8 mouse cellular contexts compared by ENCODE assay signal in genomic region chr19:16780251-16780783, GRCm38 (mm10). TPM values are rescaled to one million over a fixed set of nuclear protein-coding genes. Genes with fewer than 3 reads are reported as not detected.
DNase-seq lines count a peak whose midpoint lies in the region; ATAC-seq and TF ChIP-seq lines count a peak whose summit lies in the region.

No protein-coding gene starts in this region.

- TF ChIP-seq EP300 in heart, postnatal 0 days (IDR thresholded peaks at IDR 0.05; ENCODE audit: low read depth): no peak

- peak overlapping the region; percentile 87 for H3K4me2 ChIP-seq in heart, postnatal 0 days (ENCODE audit: low read depth, low read length)
- peak overlapping the region; percentile 94 for H3K4me2 ChIP-seq in lung, embryonic 16.5 days (ENCODE audit: low read depth, low read length)

- under 1% methylated on average over 50 of the region's 55 CpGs for whole genome bisulfite sequencing in heart, postnatal 0 days
- 0% methylated on average over 49 of the region's 55 CpGs for WGBS in lung, embryonic 16.5 days

- TF ChIP-seq CTCF in heart, postnatal 0 days (IDR thresholded peaks at IDR 0.05; ENCODE audit: low read depth): no peak

- peaks cover 5% of the 10 kb centered on the region; the same call in 1 of the 2 replicates for H3K27me3 ChIP-seq in heart, postnatal 0 days (ENCODE audit: control insufficient read depth, insufficient read depth, low read length)
- H3K27me3 ChIP-seq in lung, embryonic 16.5 days (ENCODE audit: control insufficient read depth, insufficient read depth, low read depth, low read length): no peaks in the 10 kb centered on the region

- peak overlapping the region; percentile 66 for H3K4me3 ChIP-seq in heart, postnatal 0 days (ENCODE audit: low read depth, low read length)
- peak overlapping the region; percentile 60 for H3K4me3 ChIP-seq in lung, embryonic 16.5 days (ENCODE audit: low read length)

- no peak overlapping the region for H3K27ac ChIP-seq in heart, postnatal 0 days (ENCODE audit: low read depth)
- H3K27ac ChIP-seq in lung, embryonic 16.5 days (ENCODE audit: low read length): no peak overlapping the region

- H3K4me1 ChIP-seq in heart, postnatal 0 days (ENCODE audit: control insufficient read depth, insufficient read depth): 0 out of 2 replicates have a peak, but pooled peaks cover 3% of the 10 kb centered on the region
- peaks cover 11% of the 10 kb centered on the region for H3K4me1 ChIP-seq in lung, embryonic 16.5 days (replicated peaks; ENCODE audit: control insufficient read depth, insufficient read depth, low read length)

- H3K9ac ChIP-seq in heart, postnatal 0 days (replicated peaks; ENCODE audit: low read depth, low read length): peak overlapping the region; percentile 59
- H3K9ac ChIP-seq in lung, embryonic 16.5 days (ENCODE audit: low read length): peak overlapping the region; percentile 73

- ATAC-seq in CD4-positive, CD25-positive, alpha-beta regulatory T cell, adult 4 months: peak; percentile 13
- peak; percentile 33 for ATAC-seq in erythroblast, adult 5-6 weeks (replicated peaks; ENCODE audit: low FRiP score, poor library complexity, severe bottlenecking)
- ATAC-seq in heart, postnatal 0 days (ENCODE audit: insufficient read depth, low read depth): peak; percentile 57
- ATAC-seq in lung, embryonic 16.5 days (ENCODE audit: low read depth): peak; percentile 66

- DNase-seq in adrenal gland, adult 18-20 months (ENCODE audit: low spot score in 2 of 2): peak; percentile 51 to 53
- DNase-seq in heart, postnatal 0 days (ENCODE audit: low spot score): peak; percentile 13
- peak; percentile 82 to 85 for DNase-seq in kidney, postnatal 36 days
- peak; percentile 34 to 52 for DNase-seq in right cerebral cortex, adult 2 months (ENCODE audit: low spot score in 2 of 2)
- no peak for DNase-seq in retina, embryonic 14.5 days (ENCODE audit: low spot score)

- no peaks in the 10 kb centered on the region for H3K36me3 ChIP-seq in heart, postnatal 0 days (replicated peaks; ENCODE audit: control insufficient read depth, insufficient read depth, low read length)
- no peaks in the 10 kb centered on the region for H3K36me3 ChIP-seq in lung, embryonic 16.5 days (ENCODE audit: control insufficient read depth, insufficient read depth, low read length)

- no peaks in the 10 kb centered on the region for H3K9me3 ChIP-seq in heart, postnatal 0 days (replicated peaks; ENCODE audit: control insufficient read depth, low read length)
- H3K9me3 ChIP-seq in lung, embryonic 16.5 days (ENCODE audit: control insufficient read depth, low read length): no peaks in the 10 kb centered on the region

RNA-seq across cellular contexts. Expression of gene Vps13a, which starts 0.4 kb away (rescaled TPM):
- 10 to 100 TPM; 32.7 to 45.3 TPM for polyA plus RNA-seq in CD4-positive, CD25-positive, alpha-beta regulatory T cell, adult 4 months (2017; shearing (Covaris generic))
- total RNA-seq in adrenal gland, adult 18-20 months (2021): 10 to 100 TPM; 26.7 to 37.7 TPM
- 21.9 and 32.7 TPM in 2 replicates for total RNA-seq in erythroblast, adult 5-6 weeks (2015; ENCODE audit: low replicate concordance)
- total RNA-seq in erythroblast, adult 5-6 weeks (2017; ENCODE audit: low replicate concordance): 15.7 and 33.7 TPM in 2 replicates
- 6.6 and 22.3 TPM in 2 replicates for total RNA-seq in heart, postnatal 0 days (2014; rRNA removed; ENCODE audit: low replicate concordance)
- 5.9 and 6.2 TPM in 2 replicates for polyA plus RNA-seq in heart, postnatal 0 days (2015; fragmentation: Nextera tagmentation; extraction: Ambion mirVana)
- polyA plus RNA-seq in lung, embryonic 16.5 days (2015; fragmentation: Nextera tagmentation; extraction: Ambion mirVana): 10.2 and 11.6 TPM in 2 replicates

Comparison
In these comparisons a context has a peak if more than half of its experiments do, and no peak if none do; other contexts are left out.
1. ATAC-seq: peak in every context shown above with its lines; median percentile 66 in lung, embryonic 16.5 days; 57 in heart, postnatal 0 days; 33 in erythroblast, adult 5-6 weeks; 13 in CD4-positive, CD25-positive, alpha-beta regulatory T cell, adult 4 months.